Mouse (Mus musculus) splenic B cell, adult 2 months (primary cell): Measurements from ENCODE around the gene Tenm4.

ENCODE experiments used
- DNase-seq: peaks from one replicate; pipeline ENCODE4 v3.0.0-alpha.2; 2011; ENCODE audit warnings: low read depth, low spot score
- H3K27me3 ChIP-seq: 2 replicates; pipeline ENCODE4 v1.6.1; 2012; ENCODE audit warnings: mild to moderate bottlenecking, low read length, moderate library complexity, mixed read lengths; ENCODE audit not compliant: control insufficient read depth, poor library complexity, insufficient read depth, severe bottlenecking
- H3K36me3 ChIP-seq: 2 replicates; pipeline ENCODE4 v1.6.1; 2012; ENCODE audit warnings: mild to moderate bottlenecking, low read length, moderate library complexity, mixed read lengths; ENCODE audit not compliant: control insufficient read depth, poor library complexity, insufficient read depth, severe bottlenecking

Gene Tenm4

DNA sequence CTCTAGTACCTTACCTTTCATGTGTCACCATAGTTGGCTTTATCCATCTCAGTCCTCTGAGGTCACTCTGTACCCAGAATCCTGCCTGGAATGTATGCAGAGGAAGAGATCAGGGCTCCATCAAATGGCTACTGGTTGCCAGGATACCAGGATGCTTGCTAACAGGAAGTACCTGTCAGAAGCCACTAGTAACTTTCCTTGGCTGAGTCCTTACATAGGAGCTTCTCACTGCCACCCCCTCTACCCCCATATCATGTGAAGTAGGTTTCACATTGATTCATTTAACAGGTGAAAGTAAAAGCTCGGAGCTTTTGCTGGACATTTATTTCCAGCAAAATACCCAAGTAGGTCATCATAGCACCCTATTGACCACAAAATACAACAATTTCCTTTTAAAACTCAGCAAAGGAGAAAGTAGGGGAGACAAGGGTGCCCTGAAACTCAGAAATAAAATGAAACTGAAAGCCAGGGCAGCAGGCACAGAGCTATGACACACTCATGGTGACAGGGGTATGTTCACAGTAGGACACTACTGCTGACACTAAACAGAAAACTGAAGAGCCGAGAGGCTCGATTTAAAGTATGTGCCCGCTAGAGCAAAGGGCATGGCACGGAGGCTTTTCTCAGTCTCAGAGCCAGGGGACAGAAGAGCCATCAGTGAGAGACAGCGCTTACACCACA is 647.3 kb downstream of the Tenm4 start:
- Histone ChIP-seq H3K27me3 (no peaks in the 10 kb centered on the region), H3K36me3 (no peaks in the 10 kb centered on the region)
- no peak for DNase-seq

- Histone ChIP-seq H3K27me3 (no peaks in the 10 kb centered on the region), H3K36me3 (no peaks in the 10 kb centered on the region)
- DNase-seq, result no peak
Observed at GRCm38 (mm10) chr7:96819538-96819937, 648.5 kb downstream of the Tenm4 start.

DNA sequence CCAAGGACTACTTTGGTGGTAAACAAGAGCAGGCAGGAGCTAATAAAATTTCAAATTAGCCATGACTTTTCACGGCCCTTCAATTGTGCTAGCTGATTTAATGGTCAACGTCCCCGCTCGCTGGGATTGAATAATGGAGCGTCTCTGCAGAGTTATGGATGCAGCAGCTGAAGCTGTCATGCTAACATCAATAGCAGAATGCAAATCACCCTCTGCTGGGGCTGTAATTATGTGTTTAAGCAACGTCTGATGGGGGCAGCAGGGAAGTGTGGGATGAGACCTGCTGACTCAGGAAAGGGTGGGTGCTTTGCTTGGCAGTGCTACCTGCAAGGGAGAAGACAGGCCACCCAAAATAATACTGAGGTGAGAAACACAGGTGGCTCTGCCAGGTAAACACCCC is 649.3 kb downstream of the Tenm4 start:
- Histone ChIP-seq H3K27me3 (no peaks in the 10 kb centered on the region), H3K36me3 (no peaks in the 10 kb centered on the region)
- no peak for DNase-seq

DNA sequence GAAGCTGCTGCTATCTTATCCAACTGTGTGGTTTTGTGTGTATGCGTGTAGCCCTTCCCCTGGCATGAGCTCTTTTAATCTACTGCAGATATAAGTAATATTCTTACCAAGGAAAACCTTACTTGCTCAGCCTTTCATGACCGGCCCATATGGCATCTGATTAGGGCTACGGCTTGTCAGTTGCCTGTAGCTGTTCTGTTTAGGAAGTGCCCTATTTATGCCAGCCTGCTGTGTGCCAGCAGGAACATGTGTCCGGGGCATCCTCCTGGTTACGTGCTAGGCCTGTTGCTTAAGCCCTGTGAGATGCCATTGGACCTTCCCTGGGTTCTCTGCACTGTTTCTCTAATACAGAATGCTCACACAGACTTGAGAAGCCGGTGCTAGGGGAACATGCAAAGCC is 655.1 kb downstream of the Tenm4 start:
- no peaks in the 10 kb centered on the region for H3K36me3 ChIP-seq
- no peaks in the 10 kb centered on the region for H3K27me3 ChIP-seq
- DNase-seq, result no peak

- Histone ChIP-seq H3K36me3 (no peaks in the 10 kb centered on the region), H3K27me3 (no peaks in the 10 kb centered on the region)
- DNase-seq, result no peak
Observed at GRCm38 (mm10) chr7:96826672-96827071, 655.6 kb downstream of the Tenm4 start.

DNA sequence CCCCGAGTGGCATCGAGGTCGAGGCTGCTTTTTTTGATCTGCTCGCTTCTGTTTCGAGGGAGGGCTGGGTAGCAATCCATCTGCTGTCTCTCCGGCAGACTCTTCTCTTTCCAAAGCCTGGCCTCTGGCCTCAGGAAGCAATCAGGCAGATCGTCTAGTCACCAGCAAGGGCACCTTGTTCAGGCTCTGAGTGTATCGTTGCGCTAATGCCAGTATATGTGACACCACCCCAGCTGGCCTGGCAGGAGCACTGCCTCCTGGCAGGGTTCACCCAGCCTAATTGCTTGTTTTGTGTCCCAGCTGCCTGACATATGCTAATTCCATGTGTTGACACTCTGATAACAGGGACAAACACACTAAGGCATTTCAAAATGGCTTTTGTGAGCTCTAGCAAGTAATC is 661.5 kb downstream of the Tenm4 start:
- Histone ChIP-seq H3K36me3 (no peaks in the 10 kb centered on the region), H3K27me3 (no peaks in the 10 kb centered on the region)
- no peak for DNase-seq

- no peaks in the 10 kb centered on the region for H3K36me3 ChIP-seq
- H3K27me3 ChIP-seq, result no peaks in the 10 kb centered on the region
- DNase-seq, result no peak
Observed at GRCm38 (mm10) chr7:96833012-96833411, 662.0 kb downstream of the Tenm4 start.

GRCm38 (mm10) chr7:96834681-96835289 is 663.7 kb downstream of the Tenm4 start:
- H3K27me3 ChIP-seq, result no peaks in the 10 kb centered on the region
- no peaks in the 10 kb centered on the region for H3K36me3 ChIP-seq
- no peak for DNase-seq

GRCm38 (mm10) chr7:96835313-96835712 is 664.3 kb downstream of the Tenm4 start:
- H3K27me3 ChIP-seq, result no peaks in the 10 kb centered on the region
- no peaks in the 10 kb centered on the region for H3K36me3 ChIP-seq
- DNase-seq, result no peak

GRCm38 (mm10) chr7:96838271-96838841 is 667.3 kb downstream of the Tenm4 start:
- H3K36me3 ChIP-seq, result no peaks in the 10 kb centered on the region

DNA sequence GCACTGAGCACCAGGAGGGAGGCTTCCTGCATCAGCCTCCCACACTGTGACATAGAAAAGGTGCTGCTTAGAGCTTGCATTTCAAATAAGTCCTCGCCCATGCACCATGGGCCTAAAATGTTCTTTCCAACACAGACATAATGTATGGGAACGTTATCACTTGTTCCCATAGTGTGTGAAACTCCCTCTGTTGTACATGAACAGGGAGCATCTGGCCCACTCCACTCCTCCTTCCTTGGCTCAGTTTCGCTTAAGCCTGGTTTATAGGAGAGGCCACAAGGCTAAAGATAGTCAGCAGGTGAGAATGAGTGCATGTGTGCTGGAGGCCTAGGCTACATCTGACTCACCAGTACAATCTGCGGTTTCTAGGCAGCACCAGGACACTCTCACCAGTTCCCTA is 667.9 kb downstream of the Tenm4 start:
- H3K36me3 ChIP-seq, result no peaks in the 10 kb centered on the region
- H3K27me3 ChIP-seq, result no peaks in the 10 kb centered on the region
- DNase-seq, result no peak

More at GRCm38 (mm10) chr7:96838271-96838841, 667.3 kb downstream of the Tenm4 start:
- peak; percentile 4 for DNase-seq
- no peaks in the 10 kb centered on the region for H3K27me3 ChIP-seq

DNA sequence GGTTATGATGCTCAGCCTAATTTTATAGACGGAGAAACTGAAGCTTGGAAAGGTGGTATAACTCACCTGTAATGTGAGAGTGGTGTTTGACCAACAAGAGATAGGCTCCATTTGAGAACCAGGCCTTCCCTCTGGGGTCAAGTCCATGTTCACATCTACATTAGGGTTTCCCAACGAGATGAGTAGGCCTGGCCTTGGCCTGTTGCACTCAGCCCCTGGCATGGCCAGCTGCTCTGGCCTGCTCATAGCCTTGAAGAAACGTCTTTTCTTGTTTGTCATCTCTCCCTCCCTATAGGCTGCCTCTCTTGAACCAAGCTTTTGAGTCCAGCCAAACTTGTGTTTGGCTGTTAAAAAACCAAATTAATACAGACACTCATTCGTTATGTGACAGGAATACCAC is 668.5 kb downstream of the Tenm4 start:
- Histone ChIP-seq H3K36me3 (no peaks in the 10 kb centered on the region), H3K27me3 (no peaks in the 10 kb centered on the region)
- no peak for DNase-seq

GRCm38 (mm10) chr7:96842477-96843255 is 671.6 kb downstream of the Tenm4 start:
- Histone ChIP-seq H3K27me3 (no peaks in the 10 kb centered on the region), H3K36me3 (no peaks in the 10 kb centered on the region)
- no peak for DNase-seq

- DNase-seq, result no peak
- H3K27me3 ChIP-seq, result no peaks in the 10 kb centered on the region
- no peaks in the 10 kb centered on the region for H3K36me3 ChIP-seq
Observed at GRCm38 (mm10) chr7:96844104-96844894, 673.3 kb downstream of the Tenm4 start.
